Mouse (Mus musculus) ovary, postnatal 10 days (tissue): ENCODE data around the gene Pcsk2.

ENCODE experiments used
- DNase-seq: peaks from one replicate; pipeline ENCODE4 v3.0.0; 2022; ENCODE audit warnings: low spot score

Pcsk2 gene

GRCm38 (mm10) chr2:143545758-143546246 is at the start of gene Pcsk2:
Gene Pcsk2 (plus strand): TSS chr2:143546156.
- DNase-seq: no peak

DNA sequence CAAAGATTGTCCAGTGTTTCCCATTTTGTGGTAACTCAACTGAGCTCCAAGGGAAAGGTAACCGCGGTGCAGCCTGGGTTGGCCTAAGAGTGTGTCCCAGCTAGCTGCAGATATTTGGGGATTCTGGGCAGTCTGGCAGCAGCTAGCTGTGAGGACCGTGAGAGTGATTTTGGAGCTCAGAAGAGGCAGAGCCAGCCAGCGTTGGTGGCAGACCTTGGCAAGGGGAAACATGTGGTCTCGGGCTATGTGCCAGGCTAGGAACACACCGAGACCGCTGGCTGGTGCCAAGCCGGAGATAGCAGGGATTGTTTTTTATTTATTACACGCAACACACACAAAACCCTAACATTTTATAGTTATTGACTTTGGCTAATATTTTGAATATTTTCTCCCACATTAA is 45.1 kb upstream of the Pcsk2 start:
- DNase-seq: no peak

DNA sequence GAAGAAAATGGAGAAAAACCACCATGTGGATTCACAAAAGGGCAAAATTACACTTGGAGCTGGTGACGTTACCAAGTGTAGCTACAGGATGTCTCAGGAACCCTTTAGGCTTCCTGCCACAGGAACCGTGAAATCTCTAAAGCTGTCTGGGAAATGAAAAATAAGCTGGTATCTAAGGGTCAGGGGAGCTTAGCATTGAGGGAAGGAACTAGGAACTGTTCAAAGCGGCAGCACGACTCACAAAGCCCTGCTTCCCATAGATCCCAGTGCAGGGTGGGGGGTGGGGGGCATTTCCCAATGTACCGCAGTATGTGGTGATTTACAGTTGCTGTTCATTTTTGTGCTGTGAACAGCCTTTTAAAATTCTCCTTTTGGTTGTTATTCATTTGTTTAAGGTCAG is 44.2 kb upstream of the Pcsk2 start:
- no peak for DNase-seq

GRCm38 (mm10) chr2:143502203-143502602 is 43.8 kb upstream of the Pcsk2 start:
- DNase-seq: no peak

DNA sequence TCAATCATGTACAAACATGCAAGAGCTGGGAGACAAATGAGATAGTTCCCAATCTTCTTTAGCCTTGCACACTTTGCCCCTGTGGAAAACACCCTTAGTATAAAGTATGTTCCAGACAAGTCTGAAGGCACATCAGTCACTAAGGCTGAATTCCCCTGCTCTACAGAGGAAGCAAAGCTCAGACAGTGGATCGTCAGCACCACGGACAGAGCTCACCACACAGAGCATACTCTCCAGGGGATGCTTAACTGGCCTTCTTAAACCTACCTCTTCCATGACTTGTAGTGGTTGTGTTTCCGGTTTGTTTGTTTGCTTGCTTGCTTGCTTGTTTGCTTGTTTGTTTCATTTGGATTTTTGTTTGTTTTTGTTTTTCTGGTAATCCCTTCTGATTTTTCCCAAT is 9.5 kb upstream of the Pcsk2 start:
- no peak for DNase-seq

GRCm38 (mm10) chr2:143545299-143545751 is 631 bp upstream of the Pcsk2 start:
- DNase-seq: no peak

GRCm38 (mm10) chr2:143546412-143547211 is 656 bp downstream of the Pcsk2 start:
- no peak for DNase-seq

DNA sequence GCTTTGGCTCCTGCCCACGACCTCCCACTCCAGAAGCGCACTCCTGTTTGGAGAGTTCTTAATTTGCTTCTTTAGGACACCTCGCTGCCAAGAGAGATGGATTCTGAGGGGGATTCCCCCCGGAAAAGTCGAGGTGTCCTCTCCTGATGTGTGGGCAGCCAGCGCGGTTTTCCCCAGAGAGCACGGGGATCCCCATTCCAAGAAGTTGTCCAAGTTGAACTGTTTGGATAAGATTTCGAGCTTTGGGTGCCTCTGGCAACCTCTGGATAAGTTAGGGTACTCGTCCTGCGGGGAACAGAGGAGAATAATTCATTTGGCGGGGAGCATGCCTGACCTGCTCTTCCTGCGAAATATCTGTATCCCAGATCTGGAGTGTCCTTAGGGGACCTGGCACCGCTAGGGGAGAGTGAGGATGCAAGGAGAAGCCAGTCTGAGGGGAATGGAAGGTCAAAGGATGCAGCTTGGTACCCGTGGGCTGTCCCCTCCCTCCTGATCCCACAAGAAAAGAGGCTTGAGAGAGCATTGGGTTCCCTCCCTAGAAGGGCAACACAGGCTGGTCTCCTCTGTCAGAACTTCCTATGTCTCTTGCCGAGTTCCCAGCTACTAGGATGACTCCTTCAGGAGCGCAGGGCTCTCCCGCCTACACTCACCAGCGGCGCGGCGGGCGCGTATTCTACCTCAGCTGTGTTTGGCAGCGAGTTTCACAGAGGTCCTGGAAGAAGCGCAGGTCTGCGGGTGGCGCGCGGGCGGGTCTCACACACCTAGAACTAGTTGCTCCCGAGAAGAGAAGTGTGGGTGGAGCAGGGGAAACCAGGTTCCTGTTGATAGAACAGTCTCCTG is 1.5 kb downstream of the Pcsk2 start:
- DNase-seq: no peak

- no peak for DNase-seq
Measured at GRCm38 (mm10) chr2:143560384-143560783, 14.4 kb downstream of the Pcsk2 start.

DNA sequence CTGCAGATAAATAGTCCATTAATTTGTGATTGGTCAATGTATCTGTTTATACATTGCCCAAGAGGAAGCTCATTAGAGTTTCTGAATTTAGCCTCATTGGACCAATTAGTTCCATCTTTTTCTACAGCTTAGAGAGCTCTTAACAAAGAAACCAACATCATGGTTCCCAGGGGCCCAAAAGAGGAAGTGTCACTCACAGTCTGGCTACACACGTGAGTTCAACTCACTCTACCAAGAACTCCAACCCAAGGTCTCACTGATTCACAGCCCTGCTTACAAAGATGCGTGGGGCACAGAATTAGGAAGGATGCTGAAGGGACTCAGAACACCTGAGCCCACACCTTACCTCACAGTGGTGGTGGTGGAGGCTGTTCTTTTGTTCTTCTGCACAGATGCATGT is 19.1 kb downstream of the Pcsk2 start:
- no peak for DNase-seq

GRCm38 (mm10) chr2:143565961-143566360 is 20.0 kb downstream of the Pcsk2 start:
- no peak for DNase-seq

DNA sequence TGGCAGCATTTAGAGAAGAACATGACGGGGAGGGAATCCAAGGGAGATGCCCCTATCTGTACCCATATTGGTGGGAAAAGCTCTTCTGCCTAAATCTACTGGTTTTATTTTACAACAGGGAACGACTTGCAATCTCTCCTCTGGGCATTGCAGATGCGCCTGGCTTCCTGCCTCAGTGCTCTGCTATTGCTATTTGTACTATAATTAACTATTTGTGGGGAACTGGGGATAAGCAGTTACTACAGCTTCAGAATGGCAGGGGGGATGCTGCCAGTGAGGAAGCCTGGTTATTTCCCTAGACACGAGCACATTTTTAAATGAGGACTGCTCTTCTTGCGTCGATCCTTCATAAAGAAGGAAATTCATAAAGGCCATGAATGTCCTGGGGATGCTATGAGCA is 39.4 kb downstream of the Pcsk2 start:
- no peak for DNase-seq

DNA sequence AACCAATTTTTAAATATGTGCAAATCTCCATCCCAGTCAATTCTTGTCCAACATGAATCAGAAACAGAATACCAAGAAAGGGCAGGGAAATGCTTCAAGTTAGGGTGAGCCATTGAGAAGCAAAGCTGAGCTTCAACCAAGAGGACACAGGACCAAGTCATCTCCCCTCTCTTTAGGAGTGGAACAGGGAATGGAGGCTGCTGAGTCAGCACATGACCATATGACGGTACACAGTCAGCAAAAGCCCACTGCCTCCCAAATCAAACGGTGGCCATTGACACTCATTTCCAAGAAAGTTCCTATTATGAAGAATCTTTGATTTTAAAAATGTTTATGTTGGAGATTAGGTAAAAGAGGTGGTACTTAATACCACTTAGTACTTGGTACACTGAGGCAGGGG is 44.4 kb downstream of the Pcsk2 start:
- DNase-seq: no peak

GRCm38 (mm10) chr2:143603071-143603470 is 57.1 kb downstream of the Pcsk2 start:
- DNase-seq: no peak

DNA sequence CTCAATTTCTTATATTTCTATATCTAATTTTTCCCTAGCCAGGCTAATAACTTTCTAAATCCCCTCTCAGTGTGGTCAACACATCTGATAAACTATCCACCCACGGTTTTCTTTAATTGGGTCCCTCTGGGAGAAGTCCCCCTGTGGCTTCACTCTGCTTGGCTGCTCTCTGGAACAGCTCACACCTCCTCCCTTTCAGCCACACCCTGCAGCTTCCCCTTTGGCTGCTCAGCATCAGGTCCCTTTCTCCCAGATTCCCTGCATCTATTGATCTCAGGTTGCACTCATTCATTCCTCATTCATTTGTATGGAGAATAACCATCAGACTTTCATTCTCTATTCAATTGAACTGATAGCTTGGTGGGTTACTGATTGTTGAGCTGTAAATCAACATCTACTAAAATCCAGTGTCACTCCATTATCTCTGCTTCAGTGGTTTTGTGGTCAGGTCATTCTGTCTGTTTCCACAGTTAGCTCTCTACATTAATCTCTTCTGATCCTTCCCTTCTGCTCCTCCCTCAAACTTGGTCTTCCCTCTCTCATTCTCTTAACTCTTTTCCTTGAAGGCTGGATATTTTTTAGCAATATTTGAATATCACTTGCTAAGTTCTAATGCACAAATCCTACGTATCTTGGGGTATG is 58.0 kb downstream of the Pcsk2 start:
- no peak for DNase-seq

DNA sequence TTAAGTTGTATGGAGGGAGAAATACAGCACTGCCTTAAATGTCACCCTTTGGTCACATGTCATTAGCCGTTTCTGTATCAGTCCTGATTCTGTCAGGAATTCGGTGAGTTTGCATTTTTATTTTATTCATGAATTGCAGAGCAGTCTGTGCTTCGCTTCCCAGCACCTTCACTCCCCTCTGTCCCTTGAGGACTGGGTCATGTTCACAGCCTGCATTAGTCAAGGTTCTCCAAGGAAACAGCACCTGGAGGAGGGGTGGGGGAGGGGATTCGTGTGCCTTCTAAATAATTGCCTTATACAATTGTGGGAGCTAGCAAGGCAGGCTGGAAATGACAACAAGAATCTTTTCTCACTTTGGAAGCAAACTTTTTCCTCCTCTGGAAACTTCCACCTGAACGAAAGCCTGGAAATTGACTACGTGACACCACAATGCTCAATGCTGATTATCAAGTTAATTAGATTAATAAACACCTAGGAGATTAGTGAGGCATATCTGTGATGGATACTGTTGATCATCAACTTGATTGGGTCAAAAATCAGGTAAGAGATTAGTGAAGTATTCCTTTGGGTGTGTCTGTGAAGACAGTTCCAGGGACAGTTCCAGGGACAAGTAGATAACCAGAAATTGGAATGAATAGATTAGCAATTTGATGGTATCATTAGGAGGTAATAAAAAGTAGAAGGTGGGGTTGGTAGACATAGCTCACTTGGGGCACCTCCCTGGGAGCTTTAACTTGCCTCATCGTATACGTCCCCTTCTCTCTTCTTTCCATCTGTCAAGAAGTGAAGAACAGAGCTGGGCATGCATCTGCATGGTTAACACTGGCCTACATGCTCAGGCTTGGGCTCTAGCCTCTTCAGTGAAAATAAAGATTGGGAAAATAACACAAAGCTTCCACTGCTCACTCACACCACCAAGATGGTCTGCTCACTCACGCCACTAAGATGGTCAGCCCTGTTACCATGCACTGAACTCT is 64.7 kb downstream of the Pcsk2 start:
- no peak for DNase-seq

DNA sequence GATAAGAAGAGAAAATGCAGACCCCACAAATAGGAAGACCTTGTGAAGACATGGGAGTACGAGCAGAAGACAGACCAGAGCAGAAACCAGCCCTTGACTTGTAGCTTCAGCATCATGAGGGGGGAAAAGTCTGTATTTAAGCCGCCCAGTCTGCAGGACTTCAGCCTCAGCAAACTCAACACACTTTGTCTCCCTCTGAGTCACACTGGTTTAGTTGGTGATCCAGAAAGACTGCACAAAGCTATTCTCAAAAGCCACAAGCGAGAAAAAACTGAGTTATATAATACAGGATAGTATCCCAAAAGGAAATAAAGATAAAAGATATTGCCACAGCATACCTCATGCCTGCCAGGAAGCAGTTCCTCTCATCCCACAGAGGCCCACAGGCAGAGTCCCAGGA is 67.5 kb downstream of the Pcsk2 start:
- no peak for DNase-seq

GRCm38 (mm10) chr2:143614775-143615174 is 68.8 kb downstream of the Pcsk2 start:
- DNase-seq: no peak

- DNase-seq: no peak
Measured at GRCm38 (mm10) chr2:143620916-143621315, 75.0 kb downstream of the Pcsk2 start.

DNA sequence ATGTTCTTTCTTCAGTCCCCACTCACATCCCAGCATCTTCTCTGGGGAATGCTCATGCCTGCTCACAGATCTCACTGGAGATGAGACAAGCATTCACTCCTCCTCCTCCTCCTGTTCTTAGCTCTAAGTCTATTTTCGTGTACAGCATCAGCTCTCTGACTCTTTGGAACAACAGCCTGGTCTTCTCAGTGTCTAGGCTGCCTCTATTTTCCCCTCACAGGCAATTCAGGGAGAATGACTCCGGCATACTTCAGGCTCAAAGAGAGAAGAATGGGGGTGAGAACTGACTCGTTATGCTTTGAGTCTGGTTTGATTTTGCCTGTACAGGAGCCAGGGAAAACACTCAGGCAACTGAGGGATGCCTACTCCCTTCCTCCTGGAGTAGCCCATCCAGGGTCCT is 78.0 kb downstream of the Pcsk2 start:
- DNase-seq: no peak

DNA sequence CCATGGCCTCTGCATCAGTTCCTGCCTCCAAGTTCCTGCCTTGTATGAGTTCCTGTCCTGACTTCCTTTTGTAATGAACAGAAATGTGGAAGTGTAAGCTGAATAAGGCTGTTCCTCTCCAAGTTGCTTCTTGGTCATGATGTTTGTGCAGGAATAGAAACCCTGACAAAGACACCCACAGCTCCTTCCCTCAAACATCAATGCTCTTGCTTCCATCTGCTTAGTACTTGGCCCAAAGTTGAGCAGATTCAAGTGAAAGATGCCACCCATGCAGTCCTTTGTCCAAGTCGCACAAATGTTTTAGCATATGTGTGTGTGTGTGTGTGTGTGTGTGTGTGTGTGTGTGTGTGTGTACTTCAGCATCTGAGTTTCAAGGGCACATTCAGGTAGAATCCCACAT is 97.3 kb downstream of the Pcsk2 start:
- DNase-seq: no peak
